Mouse (Mus musculus) embryo, embryonic 10 days (tissue): ENCODE data around the gene Ap3b2.
"Not testable (repeated sequence)": the region's sequence is repeated elsewhere in the genome, so short reads cannot be mapped to it uniquely, and the experiment has no call there.

Experiments used
- DNase-seq: peaks from one replicate; pipeline ENCODE4 v3.0.0-alpha.2; 2015; ENCODE audit warnings: low spot score

Ap3b2 gene

DNA sequence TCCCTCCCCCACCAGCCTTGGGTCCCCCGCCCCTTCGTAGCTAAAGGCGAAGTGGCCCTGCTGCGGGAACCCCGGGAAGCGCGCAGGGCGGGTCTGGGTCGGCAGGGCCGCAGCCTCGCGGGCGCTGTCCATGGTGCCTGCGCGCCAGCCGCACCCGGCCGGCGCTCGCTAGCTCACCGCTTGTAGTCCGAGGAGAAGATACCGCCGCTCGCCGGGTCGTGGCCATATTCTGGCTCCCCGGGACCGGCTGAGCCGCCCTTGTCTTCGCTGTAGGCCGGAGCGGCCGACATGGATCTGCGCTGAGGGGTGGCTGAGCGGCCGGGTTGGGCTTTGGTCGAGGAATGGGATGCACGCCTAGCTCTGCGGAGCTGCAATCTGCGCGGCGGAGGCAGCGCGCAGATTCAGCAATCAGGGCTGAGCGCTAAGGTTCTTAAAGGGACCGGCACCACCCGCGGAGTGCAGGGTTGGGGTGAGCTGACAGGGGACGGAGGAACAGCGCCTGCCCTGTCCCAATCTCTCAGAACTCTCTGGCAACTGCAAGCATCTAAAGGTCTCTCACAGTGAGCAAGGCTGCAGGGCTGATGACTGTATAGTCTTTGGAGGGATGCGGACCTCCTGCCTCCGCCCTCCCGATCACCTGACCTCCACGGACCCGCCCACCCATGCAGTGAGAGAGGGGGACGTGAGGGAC, at the start of gene Ap3b2:
Gene Ap3b2 (minus strand): TSS at position 595 of the 691 bp plus-strand sequence.
- DNase-seq: peak; percentile 77

DNA sequence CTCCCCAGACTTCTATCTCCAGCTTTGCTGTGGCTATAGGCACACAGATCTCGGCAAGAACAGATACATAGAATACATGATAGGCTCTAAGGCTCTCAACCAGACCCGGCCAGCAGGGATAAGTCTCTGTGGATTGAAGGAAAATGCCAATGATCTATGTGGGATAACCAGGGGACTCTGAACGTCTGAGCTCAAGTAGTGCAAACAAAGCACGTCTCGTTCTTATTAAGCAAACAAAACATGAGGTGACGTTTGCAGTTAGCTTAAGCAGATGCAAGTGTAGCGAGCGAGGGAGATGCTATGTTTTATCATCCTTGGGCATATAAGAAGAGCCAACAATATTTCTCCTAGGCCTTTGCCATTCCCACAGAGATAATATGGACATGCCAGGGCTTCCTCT, 49.2 kb upstream of the Ap3b2 start:
- no peak for DNase-seq

DNA sequence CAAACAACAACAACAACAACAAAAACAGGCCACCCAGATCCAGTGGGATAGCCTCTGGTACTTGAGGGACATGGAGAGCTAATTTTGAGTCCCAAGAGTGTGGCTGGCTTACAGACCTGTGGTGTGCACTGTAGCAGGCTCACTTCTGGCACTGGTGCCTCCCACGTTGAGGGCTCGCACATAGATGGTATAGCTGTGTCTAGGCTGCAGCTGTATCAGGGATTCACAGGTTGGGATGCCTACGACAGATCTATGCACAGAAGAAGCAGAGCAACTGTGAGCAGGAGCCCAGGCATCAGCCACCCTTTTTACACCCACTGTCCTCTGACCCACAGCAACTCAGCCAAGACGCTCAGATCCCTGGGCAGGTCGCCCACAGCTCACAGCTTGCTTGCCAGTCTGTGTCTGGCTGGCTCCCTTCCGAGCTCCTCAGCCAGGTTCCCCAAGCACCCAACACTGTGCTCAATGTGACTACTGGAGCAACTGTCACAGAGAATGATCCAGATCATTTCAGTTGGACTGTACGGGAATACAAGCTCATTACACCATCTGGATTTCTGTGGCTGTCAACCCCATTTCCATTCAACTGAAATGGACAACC, 48.3 kb upstream of the Ap3b2 start:
- no peak for DNase-seq

- no peak for DNase-seq
Measured at GRCm38 (mm10) chr7:81540999-81541398, 47.3 kb upstream of the Ap3b2 start.

DNA sequence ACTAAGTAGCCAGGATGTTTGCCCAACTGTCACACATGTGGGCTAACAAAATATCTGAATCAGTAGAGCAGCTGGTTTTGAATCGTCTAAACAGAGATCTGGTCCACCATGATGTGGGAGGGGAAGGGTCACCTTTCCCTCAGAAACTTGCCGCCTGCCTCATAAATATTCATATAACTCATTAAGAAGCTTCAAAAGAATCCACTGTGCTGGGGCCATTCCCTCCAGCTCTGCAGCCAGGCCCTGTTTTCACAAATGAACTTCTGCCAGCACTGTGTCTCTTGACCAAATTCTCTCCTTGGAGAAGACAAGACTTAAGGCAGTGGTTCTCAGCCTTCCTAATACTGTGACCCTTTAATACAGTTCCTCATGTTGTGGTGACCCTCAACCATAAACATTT, 45.8 kb upstream of the Ap3b2 start:
- no peak for DNase-seq

GRCm38 (mm10) chr7:81538070-81538675, 44.4 kb upstream of the Ap3b2 start:
- no peak for DNase-seq

- no peak for DNase-seq
Measured at GRCm38 (mm10) chr7:81536478-81536877, 42.8 kb upstream of the Ap3b2 start.

GRCm38 (mm10) chr7:81531462-81531861, 37.7 kb upstream of the Ap3b2 start:
- DNase-seq: no peak

- no peak for DNase-seq
Measured at GRCm38 (mm10) chr7:81528918-81529317, 35.2 kb upstream of the Ap3b2 start.

DNA sequence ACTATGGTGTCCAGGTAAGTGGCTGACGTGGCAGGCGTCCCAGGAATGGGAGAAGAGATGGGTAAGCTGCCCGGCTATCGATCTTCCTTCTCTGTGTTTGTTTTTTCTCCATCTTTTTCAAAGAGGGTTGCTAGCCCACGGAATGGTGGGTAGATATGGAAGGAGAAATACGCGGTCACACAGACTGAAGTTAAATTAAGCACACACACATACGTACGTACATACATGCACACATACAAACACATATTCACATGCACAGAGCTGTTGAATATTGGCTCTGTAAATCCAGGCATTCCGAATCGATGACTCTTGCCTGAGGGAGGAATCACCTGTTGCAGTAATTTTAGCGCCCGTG, 29.9 kb upstream of the Ap3b2 start:
- no peak for DNase-seq

DNA sequence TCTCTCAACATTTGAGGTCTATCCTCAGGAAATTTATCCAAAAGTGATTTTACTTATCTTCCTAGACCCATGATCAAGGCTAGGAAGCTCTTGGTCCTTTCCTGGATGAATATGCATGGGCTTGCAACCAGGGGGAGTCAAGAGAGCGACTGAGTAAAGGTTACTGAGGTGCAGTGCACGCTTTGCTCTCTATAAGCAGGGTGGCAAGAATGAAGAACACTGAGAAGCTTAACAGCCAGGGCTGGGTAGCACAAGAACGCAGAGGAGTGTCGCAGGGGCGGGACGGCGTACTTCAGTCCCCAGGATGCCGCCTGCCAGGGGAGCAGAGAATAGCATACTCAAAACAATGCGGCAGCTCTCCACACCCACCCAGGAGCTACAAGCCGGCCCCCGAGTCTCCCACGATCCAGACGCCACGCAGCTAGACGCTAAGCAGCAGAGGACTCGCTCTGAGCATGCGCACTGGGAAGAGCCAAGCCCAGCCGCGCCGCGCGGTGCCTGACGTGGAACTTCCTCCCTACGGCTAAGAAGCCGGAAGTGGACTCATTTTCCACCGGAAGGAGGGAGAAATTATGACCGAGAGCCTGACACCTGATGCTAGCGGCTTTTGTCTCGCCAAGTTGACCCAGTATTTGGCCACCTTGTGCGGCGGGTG, 29.4 kb upstream of the Ap3b2 start:
- DNase-seq: peak; percentile 99

DNA sequence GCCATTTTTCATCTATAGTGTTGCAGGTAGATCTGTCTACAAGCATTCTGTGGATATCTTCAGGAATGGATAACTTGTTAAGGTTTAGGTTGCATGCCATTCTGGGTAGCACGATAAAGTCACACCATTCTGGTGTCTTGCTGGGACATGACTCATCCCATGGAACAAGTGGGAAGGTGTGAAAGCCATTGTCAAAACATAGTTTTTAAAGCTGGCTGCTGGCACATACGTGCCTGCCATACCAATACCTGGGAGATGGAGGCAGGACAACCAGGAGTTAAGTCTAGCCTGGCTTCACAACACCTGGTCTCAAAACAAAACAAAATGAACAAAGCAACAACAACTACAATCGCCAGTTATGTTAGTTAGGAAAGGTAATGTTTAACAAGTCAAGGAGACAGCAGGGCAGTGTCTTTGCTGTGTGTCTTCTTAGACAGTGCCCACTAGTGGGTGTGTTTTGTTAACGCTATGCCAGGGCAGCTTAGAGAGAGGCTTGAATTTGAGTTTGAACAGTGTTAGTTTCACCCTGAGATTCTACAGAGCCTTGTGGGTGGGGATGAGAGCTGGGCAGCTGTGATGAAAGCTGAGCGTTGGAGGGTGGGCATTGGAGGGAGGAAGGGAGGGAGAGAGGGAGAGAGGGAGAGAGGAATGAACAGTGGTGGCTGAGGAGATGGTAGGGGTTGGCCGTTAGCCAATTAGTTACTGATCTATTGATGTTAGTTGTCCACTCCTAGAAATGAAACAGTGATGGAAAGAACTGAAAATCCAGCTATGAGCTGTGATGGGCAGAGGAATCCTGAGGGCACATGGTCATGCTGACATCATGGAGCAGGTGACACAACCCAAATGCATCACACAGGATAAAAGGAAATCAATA, 22.7 kb upstream of the Ap3b2 start:
- no peak for DNase-seq

DNA sequence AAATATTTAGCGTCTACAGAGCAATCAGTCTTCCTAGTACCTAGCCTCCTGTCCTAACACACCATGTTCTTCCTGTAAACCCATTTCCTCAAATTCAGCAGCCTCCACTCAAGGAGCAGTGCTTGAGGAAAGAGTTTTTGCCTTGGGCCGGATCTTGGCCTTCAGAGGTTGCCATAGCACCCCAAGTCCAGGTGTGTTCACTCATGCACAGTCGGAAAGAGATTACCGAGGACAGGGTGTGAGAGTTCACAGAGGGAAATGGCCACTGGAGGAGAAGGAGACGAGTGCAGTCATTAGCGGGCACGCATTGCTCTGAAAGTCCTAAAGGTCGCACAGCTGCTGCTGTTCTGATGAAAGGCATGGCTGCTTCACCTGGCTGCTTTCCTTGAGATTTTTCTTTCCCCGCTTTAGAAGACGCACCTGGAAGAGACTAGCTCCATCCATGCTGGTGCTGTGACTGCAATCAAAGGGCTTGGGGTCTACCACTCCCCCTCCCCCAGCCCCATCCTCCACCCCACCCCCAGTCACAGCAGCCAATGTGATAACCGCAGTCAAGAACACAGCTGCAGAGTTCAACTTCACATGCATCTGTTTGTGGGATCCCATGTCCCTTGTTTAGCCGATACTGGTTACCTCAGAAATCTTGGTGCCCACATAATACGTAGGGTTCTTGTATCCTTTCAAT, 21.3 kb upstream of the Ap3b2 start:
- DNase-seq: no peak

DNA sequence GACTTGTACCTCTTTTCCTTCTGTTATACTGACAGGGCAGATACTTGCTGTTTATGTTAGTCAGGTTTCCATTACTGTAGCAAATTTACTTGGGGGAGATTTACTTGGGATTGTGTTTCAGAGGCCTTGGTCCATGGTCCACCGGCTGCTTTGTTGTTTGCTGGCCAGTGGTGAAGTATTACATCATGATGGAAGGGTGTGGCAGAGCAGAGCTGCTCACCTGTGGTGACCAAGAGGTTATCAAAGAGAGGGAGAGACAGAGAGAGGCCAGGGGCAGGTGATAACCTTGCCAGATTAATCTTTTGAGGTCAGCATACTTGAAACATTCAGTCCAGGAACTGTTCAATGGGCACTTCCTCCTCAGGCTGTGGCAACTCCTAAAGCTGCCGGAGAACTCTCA, 7.3 kb upstream of the Ap3b2 start:
- no peak for DNase-seq

DNA sequence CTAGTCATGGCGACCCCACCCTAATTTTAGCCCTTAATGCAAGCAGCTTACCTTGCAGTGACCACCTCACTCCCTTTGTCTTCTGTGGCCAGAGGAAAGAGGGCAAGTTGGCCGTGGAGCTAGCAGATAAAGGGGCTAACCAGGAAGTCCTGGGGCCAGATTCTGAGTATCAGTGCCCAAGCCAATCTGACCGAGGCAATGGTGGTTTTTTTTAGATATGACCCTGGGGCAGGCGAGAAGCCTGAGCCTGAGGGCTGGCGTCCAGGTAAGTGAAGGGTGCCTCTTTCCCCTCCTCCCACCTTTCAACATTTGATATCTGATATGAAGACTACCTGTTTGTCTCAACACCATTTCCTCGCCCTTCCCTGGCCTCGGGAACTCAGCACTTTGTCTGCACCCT, 4.5 kb upstream of the Ap3b2 start, which contains the start of gene BC048679:
Gene BC048679 (minus strand): TSS at position 101 of the 400 bp plus-strand sequence.
- no peak for DNase-seq

DNA sequence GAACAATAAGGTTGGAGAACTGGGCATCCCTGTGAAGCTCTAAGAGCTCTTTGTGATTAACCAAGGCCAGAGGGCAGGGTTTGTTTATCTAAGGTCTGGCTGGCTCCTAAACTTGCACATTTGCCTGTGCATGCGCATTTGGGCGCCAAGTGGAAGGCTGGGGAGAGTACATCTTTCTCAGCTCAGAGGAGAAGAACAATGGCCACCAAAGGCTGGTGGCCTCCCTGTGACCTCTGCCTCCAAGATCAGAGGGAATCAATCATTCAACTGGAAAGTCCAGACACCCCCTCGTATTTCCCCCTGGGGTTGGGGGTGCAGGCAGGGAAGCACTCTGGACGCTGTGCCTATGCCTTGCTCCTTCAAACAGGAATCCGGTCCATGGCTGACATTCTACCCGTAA, 3.4 kb upstream of the Ap3b2 start:
- DNase-seq: peak; percentile 75

GRCm38 (mm10) chr7:81492628-81493027, 1.1 kb downstream of the Ap3b2 start:
- DNase-seq: no peak

GRCm38 (mm10) chr7:81489649-81490048, 4.1 kb downstream of the Ap3b2 start:
- peak; percentile 65 for DNase-seq

GRCm38 (mm10) chr7:81480800-81481199, 12.9 kb downstream of the Ap3b2 start:
- no peak for DNase-seq

GRCm38 (mm10) chr7:81479531-81480090, 14.1 kb downstream of the Ap3b2 start:
- DNase-seq: peak; percentile 42

- DNase-seq: not testable (repeated sequence)
Measured at GRCm38 (mm10) chr7:81478261-81478660, 15.5 kb downstream of the Ap3b2 start.
